Mouse (Mus musculus) heart, postnatal 0 days (tissue): ENCODE measurements around the gene Ctla4. TPM values are rescaled to one million over a fixed set of nuclear protein-coding genes. Genes with fewer than 3 reads are reported as not detected.

Source experiments
- ATAC-seq: fragments of 200-750 bp; cut with Nextera tagmentation; 2 replicates; pipeline ENCODE4 v1.8.0; 2017; ENCODE audit warnings: low read depth, moderate number of reproducible peaks, moderate library complexity; ENCODE audit not compliant: insufficient read depth
- DNase-seq: peaks from one replicate; pipeline ENCODE4 v3.0.0-alpha.2; 2016; ENCODE audit warnings: low spot score
- H3K27ac ChIP-seq: fragments of 300-500 bp; sonication (generic); 2 replicates; pipeline ENCODE4 v1.5.1; 2014; ENCODE audit warnings: low read depth, mild to moderate bottlenecking
- H3K27me3 ChIP-seq: fragments of 300-500 bp; sonication (generic); 2 replicates; pipeline ENCODE4 v1.6.1; 2014; ENCODE audit warnings: low read length, mixed read lengths; ENCODE audit not compliant: control insufficient read depth, insufficient read depth
- H3K36me3 ChIP-seq: fragments of 300-500 bp; sonication (generic); replicated peaks from 2 replicates; pipeline ENCODE4 v1.6.1; 2014; ENCODE audit warnings: low read length, mixed read lengths; ENCODE audit not compliant: control insufficient read depth, insufficient read depth
- H3K4me1 ChIP-seq: fragments of 300-500 bp; sonication (generic); 2 replicates; pipeline ENCODE4 v1.6.1; 2014; ENCODE audit warnings: antibody characterized with exemption; ENCODE audit not compliant: control insufficient read depth, insufficient read depth
- H3K4me2 ChIP-seq: fragments of 300-500 bp; sonication (generic); 2 replicates; pipeline ENCODE4 v1.6.1; 2014; ENCODE audit warnings: low read depth, mild to moderate bottlenecking, low read length, moderate library complexity
- H3K4me3 ChIP-seq: fragments of 300-500 bp; sonication (generic); 2 replicates; pipeline ENCODE4 v1.5.1; 2014; ENCODE audit warnings: low read depth, low read length
- H3K9ac ChIP-seq: fragments of 300-500 bp; sonication (generic); replicated peaks from 2 replicates; pipeline ENCODE4 v1.6.1; 2014; ENCODE audit warnings: low read depth, low read length, mixed read lengths
- H3K9me3 ChIP-seq: fragments of 300-500 bp; sonication (generic); replicated peaks from 2 replicates; pipeline ENCODE4 v1.6.1; 2016; ENCODE audit warnings: low read length; ENCODE audit not compliant: control insufficient read depth
- CTCF ChIP-seq: IDR thresholded peaks from 2 replicates; pipeline ENCODE4 v1.5.1; 2016; ENCODE audit warnings: antibody characterized with exemption, control low read depth, low read depth
- EP300 ChIP-seq: IDR thresholded peaks from 2 replicates; pipeline ENCODE4 v1.6.1; 2016; ENCODE audit warnings: antibody characterized with exemption, low read depth
- WGBS: fragments of 180-500 bp; shearing (Covaris S2); extraction: QIAGEN DNeasy Blood & Tissue Kit; methylation state at CpG from one replicate; pipeline ENCODE4 v1.1.7; 2014; 5-methylcytosine and 5-hydroxymethylcytosine counted together
- polyA plus RNA-seq: library from polyadenylated mRNA; unstranded; fragments of >200 nt; fragmentation: Nextera tagmentation; extraction: Ambion mirVana; gene quantifications from 2 replicates; pipeline ENCODE4 v1.2.1, GENCODE M21; 2015
- total RNA-seq: library from RNA; depleted of rRNA; stranded (reverse); fragments of >200 nt; gene quantifications from 2 replicates; pipeline ENCODE4 v1.2.3, GENCODE M21; 2014; ENCODE audit warnings: low replicate concordance

Gene Ctla4
- total and polyA plus RNA-seq, 2 experiments from 2014 or later: not detected

GRCm38 (mm10) chr1:60940023-60940422, 53.2 kb downstream of the Ctla4 start:
- H3K4me1 ChIP-seq: peaks cover 6% of the 10 kb centered on the region; the same call in 1 of the 2 replicates
- WGBS: 72% methylated on average over 3 of the region's 3 CpGs
- TF ChIP-seq CTCF (no peak), EP300 (no peak)
- ATAC-seq (no peak), DNase-seq (no peak)
- no peak overlapping the region for H3K4me2 ChIP-seq
- no peak overlapping the region for H3K4me3 ChIP-seq
- no peak overlapping the region for H3K27ac ChIP-seq
- H3K9me3 ChIP-seq: no peaks in the 10 kb centered on the region
- no peak overlapping the region for H3K9ac ChIP-seq
- H3K27me3 ChIP-seq: no peaks in the 10 kb centered on the region
- H3K36me3 ChIP-seq: no peaks in the 10 kb centered on the region

- Histone ChIP-seq H3K27me3 (no peaks in the 10 kb centered on the region), H3K4me3 (no peak overlapping the region), H3K27ac (no peak overlapping the region), H3K4me2 (no peak overlapping the region), H3K4me1 (peaks cover 6% of the 10 kb centered on the region; the same call in 1 of the 2 replicates), H3K9me3 (no peaks in the 10 kb centered on the region), H3K36me3 (no peaks in the 10 kb centered on the region), H3K9ac (no peak overlapping the region)
- 88% methylated on average over 1 of the region's 1 CpGs for WGBS
- no peak for ATAC-seq
- TF ChIP-seq CTCF (no peak), EP300 (no peak)
- no peak for DNase-seq
Observed at GRCm38 (mm10) chr1:60940620-60941019, 53.8 kb downstream of the Ctla4 start.

- ATAC-seq (no peak), DNase-seq (no peak)
- 93% methylated on average over 5 of the region's 5 CpGs for WGBS
- no peaks in the 10 kb centered on the region for H3K36me3 ChIP-seq
- H3K9me3 ChIP-seq: no peaks in the 10 kb centered on the region
- no peak overlapping the region for H3K4me3 ChIP-seq
- H3K27ac ChIP-seq: no peak overlapping the region
- H3K4me2 ChIP-seq: no peak overlapping the region
- TF ChIP-seq CTCF (no peak), EP300 (no peak)
- 0 out of 2 replicates have a peak, but pooled peaks cover 3% of the 10 kb centered on the region for H3K4me1 ChIP-seq
- H3K9ac ChIP-seq: no peak overlapping the region
- H3K27me3 ChIP-seq: no peaks in the 10 kb centered on the region
Observed at GRCm38 (mm10) chr1:60941056-60942048, 54.6 kb downstream of the Ctla4 start.

- H3K27ac ChIP-seq: no peak overlapping the region
- no peak for TF ChIP-seq EP300
- TF ChIP-seq CTCF: no peak
- H3K27me3 ChIP-seq: no peaks in the 10 kb centered on the region
- H3K9ac ChIP-seq: no peak overlapping the region
- 68% methylated on average over 2 of the region's 2 CpGs for WGBS
- no peaks in the 10 kb centered on the region for H3K9me3 ChIP-seq
- H3K4me1 ChIP-seq: 0 out of 2 replicates have a peak, but pooled peaks cover 3% of the 10 kb centered on the region
- no peak for ATAC-seq
- H3K4me2 ChIP-seq: no peak overlapping the region
- H3K36me3 ChIP-seq: no peaks in the 10 kb centered on the region
- no peak overlapping the region for H3K4me3 ChIP-seq
- DNase-seq: no peak
Observed at GRCm38 (mm10) chr1:60942921-60943320, 56.1 kb downstream of the Ctla4 start.

GRCm38 (mm10) chr1:60945633-60946401, 59.0 kb downstream of the Ctla4 start:
- DNase-seq: peak; percentile 50
- Histone ChIP-seq H3K4me2 (no peak overlapping the region), H3K9me3 (no peaks in the 10 kb centered on the region), H3K4me3 (no peak overlapping the region), H3K4me1 (0 out of 2 replicates have a peak, but pooled peaks cover 3% of the 10 kb centered on the region), H3K36me3 (no peaks in the 10 kb centered on the region), H3K27me3 (no peaks in the 10 kb centered on the region), H3K27ac (peak overlapping the region; percentile 36; the same call in 1 of the 2 replicates), H3K9ac (no peak overlapping the region)
- 63% methylated on average over 8 of the region's 8 CpGs for WGBS
- peak; percentile 55 for ATAC-seq
- TF ChIP-seq EP300 (no peak), CTCF (no peak)
